In the genomic region with DNA sequence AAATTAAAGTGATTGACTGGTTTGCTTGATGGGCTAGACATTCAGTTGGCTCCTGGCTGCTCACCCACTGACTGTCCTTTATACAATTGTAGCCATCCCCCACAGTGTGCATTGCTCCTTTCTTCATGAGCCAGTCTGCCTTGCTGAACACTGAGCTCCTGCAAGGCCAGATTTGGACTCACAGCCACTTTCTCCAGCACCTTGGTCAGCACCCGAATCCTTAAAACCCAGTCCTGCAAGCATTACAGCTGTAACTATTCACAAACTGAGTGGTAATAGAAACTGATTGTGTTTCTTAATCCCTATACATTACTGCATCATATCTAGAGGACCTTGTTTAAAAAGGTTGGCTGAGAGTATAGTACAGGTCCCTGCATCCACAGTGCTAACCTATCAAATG, we compare ENCODE assay signal across 19 mouse cellular contexts.
A peak's percentile ranks its signal among the peaks of the same experiment; 100 is the strongest.
DNase-seq lines count a peak whose midpoint lies in the region; ATAC-seq lines count a peak whose summit lies in the region.
"Had no signal": no experiment of that assay in that cellular context is flagged by ENCODE, and none has a peak within 500 bp of the region (broad histone marks: within the 10 kb centered on the region; RNA-seq: fewer than 3 reads in every experiment).

No protein-coding gene starts in this region.

- H3K27ac ChIP-seq in neural tube, embryonic 15.5 days (replicated peaks) = no peak overlapping the region
- H3K27ac ChIP-seq in embryonic facial prominence, embryonic 11.5 days (replicated peaks; ENCODE audit: low read depth, low read length) = no peak overlapping the region
- H3K27ac ChIP-seq: embryonic facial prominence, embryonic 12.5 days; forebrain, embryonic 12.5 days; left cerebral cortex, adult 2 months; liver, embryonic 15.5 days; neural tube, embryonic 13.5 days had no signal

- ATAC-seq in neural tube, embryonic 15.5 days (ENCODE audit: low FRiP score) = no peak
- ATAC-seq in embryonic facial prominence, embryonic 11.5 days (replicated peaks; ENCODE audit: insufficient number of reproducible peaks, low FRiP score, low TSS enrichment, low read depth) = no peak
- ATAC-seq: hindbrain, embryonic 16.5 days; Patski had no signal

- intact Hi-C loops in heart, postnatal 10 days (cut with DNase I) = no loop called here

- H3K9ac ChIP-seq in neural tube, embryonic 15.5 days (replicated peaks) = no peak overlapping the region
- no peak overlapping the region for H3K9ac ChIP-seq in embryonic facial prominence, embryonic 11.5 days (replicated peaks; ENCODE audit: low read length)
- H3K9ac ChIP-seq: embryonic facial prominence, embryonic 12.5 days; forebrain, embryonic 12.5 days; heart, embryonic 12.5 days; liver, embryonic 15.5 days; neural tube, embryonic 13.5 days had no signal

- H3K4me1 ChIP-seq in neural tube, embryonic 15.5 days = no peaks in the 10 kb centered on the region
- H3K4me1 ChIP-seq in embryonic facial prominence, embryonic 11.5 days (ENCODE audit: control insufficient read depth, insufficient read depth, low read length) = no peaks in the 10 kb centered on the region
- H3K4me1 ChIP-seq: embryonic facial prominence, embryonic 12.5 days; forebrain, embryonic 12.5 days; heart, embryonic 12.5 days; liver, embryonic 15.5 days; neural tube, embryonic 13.5 days had no signal

- no peak overlapping the region for H3K4me3 ChIP-seq in neural tube, embryonic 15.5 days (replicated peaks)
- no peak overlapping the region for H3K4me3 ChIP-seq in embryonic facial prominence, embryonic 11.5 days (ENCODE audit: low read depth, low read length)
- H3K4me3 ChIP-seq: embryonic facial prominence, embryonic 12.5 days; forebrain, embryonic 12.5 days; heart, embryonic 12.5 days; left cerebral cortex, adult 2 months; liver, embryonic 15.5 days; neural tube, embryonic 13.5 days had no signal

- no peaks in the 10 kb centered on the region for H3K27me3 ChIP-seq in neural tube, embryonic 15.5 days (replicated peaks)
- H3K27me3 ChIP-seq in embryonic facial prominence, embryonic 11.5 days (ENCODE audit: control insufficient read depth, insufficient read depth, low read length) = no peaks in the 10 kb centered on the region
- H3K27me3 ChIP-seq: embryonic facial prominence, embryonic 12.5 days; forebrain, embryonic 12.5 days; heart, embryonic 12.5 days; liver, embryonic 15.5 days; neural tube, embryonic 13.5 days; Patski had no signal

- DNase-seq in heart, postnatal 10 days = peak; percentile 1 to 13
- no peak for DNase-seq in heart, adult 18-20 months
- peak; percentile 14 for DNase-seq in neural tube, embryonic 10.5 days (ENCODE audit: extremely low spot score, low spot score)
- DNase-seq in embryonic facial prominence, embryonic 11.5 days (ENCODE audit: low spot score) = peak; percentile 65
- DNase-seq in frontal cortex, adult 2 months (ENCODE audit: extremely low spot score in 1 of 2, low spot score in 1 of 2) = no peak
- DNase-seq in layer of hippocampus, postnatal 25 days (ENCODE audit: extremely low spot score in 1 of 2, low spot score in 1 of 2) = no peak
- DNase-seq: cerebellum, adult 11 months; kidney, postnatal 14 days; lung, postnatal 4 days; midbrain, embryonic 14.5 days had no signal

- H3K4me2 ChIP-seq in neural tube, embryonic 15.5 days = no peak overlapping the region
- H3K4me2 ChIP-seq in embryonic facial prominence, embryonic 11.5 days (ENCODE audit: low read depth, low read length) = no peak overlapping the region
- H3K4me2 ChIP-seq: embryonic facial prominence, embryonic 12.5 days; forebrain, embryonic 12.5 days; heart, embryonic 12.5 days; liver, embryonic 15.5 days; neural tube, embryonic 13.5 days had no signal

- no peaks in the 10 kb centered on the region for H3K36me3 ChIP-seq in neural tube, embryonic 15.5 days
- H3K36me3 ChIP-seq in embryonic facial prominence, embryonic 11.5 days (replicated peaks; ENCODE audit: control insufficient read depth, insufficient read depth, low read depth, low read length) = no peaks in the 10 kb centered on the region
- H3K36me3 ChIP-seq: embryonic facial prominence, embryonic 12.5 days; forebrain, embryonic 12.5 days; heart, embryonic 12.5 days; liver, embryonic 15.5 days; neural tube, embryonic 13.5 days had no signal

- 78% methylated on average over 1 of the region's 1 CpGs for whole genome bisulfite sequencing in neural tube, embryonic 15.5 days
- WGBS in embryonic facial prominence, embryonic 11.5 days = 64% methylated on average over 1 of the region's 1 CpGs

- H3K9me3 ChIP-seq in neural tube, embryonic 15.5 days (replicated peaks) = no peaks in the 10 kb centered on the region
- no peaks in the 10 kb centered on the region for H3K9me3 ChIP-seq in embryonic facial prominence, embryonic 11.5 days (replicated peaks; ENCODE audit: control insufficient read depth, low read length)
- H3K9me3 ChIP-seq: liver, embryonic 15.5 days had no signal

Comparison
In these comparisons a context has a peak if more than half of its experiments do, and no peak if none do; other contexts are left out.
1. DNase-seq: peak in heart, postnatal 10 days (2 of 2), neural tube, embryonic 10.5 days (single experiment) and embryonic facial prominence, embryonic 11.5 days (single experiment); none in heart, adult 18-20 months (0 of 2), frontal cortex, adult 2 months (0 of 2) and layer of hippocampus, postnatal 25 days (0 of 2).